Mouse (Mus musculus) stomach, embryonic 16.5 days (tissue): ENCODE results near the gene 4931428F04Rik. TPM values are rescaled to one million over a fixed set of nuclear protein-coding genes. Genes with fewer than 3 reads are reported as not detected.
A peak's percentile ranks its signal among the peaks of the same experiment; 100 is the strongest.

Experiments
- ATAC-seq: fragments of 200-750 bp; cut with Nextera tagmentation; 2 replicates; pipeline ENCODE4 v1.8.0; 2017; ENCODE audit warnings: moderate number of reproducible peaks, moderate TSS enrichment; ENCODE audit not compliant: insufficient read depth, low FRiP score
- H3K27ac ChIP-seq: fragments of 300-500 bp; sonication (generic); 2 replicates; pipeline ENCODE4 v1.5.1; 2014; ENCODE audit warnings: low read length
- H3K27me3 ChIP-seq: fragments of 300-500 bp; sonication (generic); 2 replicates; pipeline ENCODE4 v1.6.1; 2014; ENCODE audit warnings: low read length, control low read depth, mixed read lengths; ENCODE audit not compliant: control insufficient read depth, insufficient read depth
- H3K36me3 ChIP-seq: fragments of 300-500 bp; sonication (generic); 2 replicates; pipeline ENCODE4 v1.6.1; 2014; ENCODE audit warnings: low read length; ENCODE audit not compliant: control insufficient read depth, insufficient read depth
- H3K4me1 ChIP-seq: fragments of 300-500 bp; sonication (generic); 2 replicates; pipeline ENCODE4 v1.6.1; 2014; ENCODE audit warnings: low read length, control low read depth, mixed read lengths; ENCODE audit not compliant: control insufficient read depth, insufficient read depth
- H3K4me2 ChIP-seq: fragments of 300-500 bp; sonication (generic); 2 replicates; pipeline ENCODE4 v1.6.1; 2014; ENCODE audit warnings: low read depth, low read length, mixed read lengths
- H3K4me3 ChIP-seq: fragments of 300-500 bp; sonication (generic); replicated peaks from 2 replicates; pipeline ENCODE4 v1.5.1; 2014; ENCODE audit warnings: mild to moderate bottlenecking, low read length
- H3K9ac ChIP-seq: fragments of 300-500 bp; sonication (generic); 2 replicates; pipeline ENCODE4 v1.6.1; 2014; ENCODE audit warnings: low read length
- H3K9me3 ChIP-seq: fragments of 300-500 bp; sonication (generic); replicated peaks from 2 replicates; pipeline ENCODE4 v1.6.1; 2016; ENCODE audit warnings: low read length, control low read depth; ENCODE audit not compliant: control insufficient read depth
- WGBS: fragments of 180-500 bp; shearing (Covaris S2); extraction: QIAGEN DNeasy Blood & Tissue Kit; methylation state at CpG from one replicate; pipeline ENCODE4 v1.1.7; 2014; 5-methylcytosine and 5-hydroxymethylcytosine counted together
- polyA plus RNA-seq: library from polyadenylated mRNA; unstranded; fragments of >200 nt; fragmentation: Nextera tagmentation; extraction: Ambion mirVana; gene quantifications from 2 replicates; pipeline ENCODE4 v1.2.1, GENCODE M21; 2015

Gene 4931428F04Rik
- polyA plus RNA-seq, 1 experiment from 2014 or later = 8.0 TPM

DNA sequence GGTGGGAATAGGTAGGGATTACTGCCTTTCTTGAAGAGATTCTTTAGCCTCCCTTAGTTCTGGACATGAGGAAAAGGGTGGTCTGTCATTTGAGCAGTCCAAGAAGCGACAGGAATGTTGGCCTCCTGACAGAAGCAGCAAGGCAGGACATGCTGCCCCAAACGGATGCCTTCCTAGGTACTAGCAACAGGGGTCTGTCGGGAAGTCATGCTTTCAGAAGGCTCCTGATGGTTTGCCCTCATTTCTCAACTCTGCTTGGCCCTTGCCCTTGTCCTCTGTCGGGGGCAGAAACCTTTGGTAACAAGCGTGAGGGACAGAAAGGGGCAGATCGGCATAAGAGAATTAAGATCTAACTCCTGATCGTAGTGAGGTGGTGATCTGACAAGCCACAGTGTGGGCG, 20.5 kb upstream of the 4931428F04Rik start:
- H3K4me1 ChIP-seq = peaks cover 13% of the 10 kb centered on the region
- H3K9ac ChIP-seq = no peak overlapping the region
- no peak for ATAC-seq
- 78% methylated on average over 8 of the region's 8 CpGs for WGBS
- no peak overlapping the region for H3K27ac ChIP-seq
- H3K9me3 ChIP-seq = no peaks in the 10 kb centered on the region
- no peaks in the 10 kb centered on the region for H3K27me3 ChIP-seq
- no peak overlapping the region for H3K4me3 ChIP-seq
- no peak overlapping the region for H3K4me2 ChIP-seq
- H3K36me3 ChIP-seq = peaks cover 9% of the 10 kb centered on the region; the same call in 1 of the 2 replicates

DNA sequence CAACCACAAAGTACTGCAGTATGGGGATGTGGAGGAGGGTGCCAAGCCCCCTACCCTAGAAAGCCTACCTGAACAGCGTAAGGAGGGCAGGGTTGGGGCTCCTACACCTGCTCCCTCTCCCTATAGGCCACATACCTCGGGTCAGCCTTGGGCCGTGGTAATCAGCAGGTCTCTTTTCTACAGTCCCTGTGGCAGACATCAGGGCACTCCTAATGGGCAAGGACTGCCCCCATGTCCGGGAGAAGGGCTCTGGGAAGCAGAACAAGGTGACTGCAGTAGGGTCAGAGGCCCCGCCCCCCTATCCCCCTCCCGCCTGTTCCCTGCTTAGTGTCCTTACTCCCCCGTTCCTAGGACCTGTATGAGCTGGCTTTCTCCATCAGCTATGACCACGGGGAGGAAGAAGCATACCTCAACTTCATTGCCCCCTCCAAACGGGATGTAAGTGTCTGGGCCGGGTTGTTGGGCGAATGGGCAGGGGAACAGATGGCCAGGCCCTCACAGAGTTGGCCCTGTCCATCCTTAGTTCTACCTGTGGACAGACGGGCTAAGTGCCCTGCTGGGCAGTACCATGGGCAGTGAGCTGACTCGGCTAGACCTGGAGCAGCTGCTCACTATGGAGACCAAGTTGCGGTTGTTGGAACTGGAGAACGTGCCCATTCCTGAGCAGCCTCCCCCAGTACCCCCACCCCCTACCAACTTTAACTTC, 19.6 kb upstream of the 4931428F04Rik start:
- ATAC-seq = no peak
- peaks cover 21% of the 10 kb centered on the region for H3K4me1 ChIP-seq
- peaks cover 9% of the 10 kb centered on the region; the same call in 1 of the 2 replicates for H3K36me3 ChIP-seq
- H3K4me3 ChIP-seq = no peak overlapping the region
- H3K27me3 ChIP-seq = no peaks in the 10 kb centered on the region
- WGBS = 80% methylated on average over 15 of the region's 15 CpGs
- H3K4me2 ChIP-seq = no peak overlapping the region
- no peak overlapping the region for H3K9ac ChIP-seq
- no peaks in the 10 kb centered on the region for H3K9me3 ChIP-seq
- no peak overlapping the region for H3K27ac ChIP-seq

DNA sequence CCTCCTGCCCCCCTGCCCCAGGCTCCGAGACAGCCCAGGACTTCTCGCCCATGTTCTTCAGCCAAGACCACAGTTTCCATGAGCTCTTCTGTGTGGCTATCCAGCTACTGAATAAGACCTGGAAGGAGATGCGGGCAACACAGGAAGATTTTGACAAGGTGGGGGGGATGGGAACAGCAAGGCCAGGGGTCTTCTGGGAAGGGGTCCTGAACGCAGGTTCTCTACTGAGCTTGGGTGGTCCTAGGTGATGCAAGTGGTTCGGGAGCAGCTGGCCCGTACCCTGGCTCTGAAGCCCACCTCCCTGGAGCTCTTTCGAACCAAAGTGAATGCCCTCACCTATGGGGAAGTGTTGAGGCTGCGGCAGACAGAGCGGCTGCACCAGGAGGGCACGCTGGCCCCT, 18.8 kb upstream of the 4931428F04Rik start:
- Histone ChIP-seq H3K4me3 (no peak overlapping the region), H3K9ac (no peak overlapping the region), H3K9me3 (no peaks in the 10 kb centered on the region), H3K27ac (no peak overlapping the region), H3K4me1 (peaks cover 24% of the 10 kb centered on the region), H3K4me2 (no peak overlapping the region), H3K36me3 (peaks cover 9% of the 10 kb centered on the region; the same call in 1 of the 2 replicates), H3K27me3 (no peaks in the 10 kb centered on the region)
- ATAC-seq = no peak
- WGBS = 91% methylated on average over 10 of the region's 10 CpGs

DNA sequence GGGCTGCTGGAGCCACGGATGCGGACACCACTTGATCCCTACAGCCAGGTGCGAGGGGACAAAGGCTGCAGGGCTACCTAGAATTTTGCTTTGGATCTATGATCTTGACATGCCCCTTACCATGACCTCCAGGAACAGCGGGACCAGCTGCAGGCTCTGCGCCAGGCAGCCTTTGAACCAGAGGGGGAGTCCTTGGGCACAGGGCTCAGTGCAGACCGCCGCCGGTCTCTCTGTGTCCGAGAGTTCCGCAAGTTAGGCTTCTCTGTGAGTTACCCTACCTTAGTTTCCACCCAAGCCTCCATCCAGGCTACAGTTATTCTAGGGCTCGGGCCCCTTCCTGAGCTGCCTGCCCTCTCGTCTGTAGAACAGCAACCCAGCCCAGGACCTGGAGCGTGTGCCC, 18.0 kb upstream of the 4931428F04Rik start:
- no peaks in the 10 kb centered on the region for H3K9me3 ChIP-seq
- no peak overlapping the region for H3K4me3 ChIP-seq
- peaks cover 14% of the 10 kb centered on the region; the same call in 1 of the 2 replicates for H3K36me3 ChIP-seq
- no peaks in the 10 kb centered on the region for H3K27me3 ChIP-seq
- no peak for ATAC-seq
- H3K4me1 ChIP-seq = peaks cover 24% of the 10 kb centered on the region
- H3K27ac ChIP-seq = no peak overlapping the region
- no peak overlapping the region for H3K9ac ChIP-seq
- 95% methylated on average over 13 of the region's 13 CpGs for WGBS
- H3K4me2 ChIP-seq = no peak overlapping the region

DNA sequence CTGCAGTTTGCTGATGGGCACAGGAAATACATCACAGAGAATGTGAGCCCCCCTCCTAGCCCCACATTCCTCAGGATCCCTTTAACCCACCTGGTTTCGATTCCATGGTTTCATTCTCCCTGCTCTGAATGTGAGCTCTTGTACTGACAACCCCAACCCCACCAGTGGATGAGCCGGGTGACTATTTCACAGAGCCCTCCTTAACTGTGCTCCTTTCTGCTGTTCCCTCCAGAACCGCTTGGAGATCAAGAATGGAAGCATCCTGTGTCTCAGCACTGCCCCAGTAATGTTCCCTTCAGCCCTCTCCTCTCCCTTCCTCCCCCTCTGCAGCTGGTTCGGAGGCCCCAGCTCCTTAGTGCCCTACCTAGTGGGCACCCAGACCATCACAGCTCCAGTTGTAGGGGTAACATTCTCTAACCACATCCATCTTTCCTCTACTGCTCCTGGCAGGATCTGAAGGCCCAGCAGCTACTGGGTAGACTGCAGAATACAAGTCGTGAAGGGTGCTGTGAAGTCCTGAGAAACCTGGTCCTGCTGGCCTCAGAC, 16.6 kb upstream of the 4931428F04Rik start:
- Histone ChIP-seq H3K27ac (peak overlapping the region; percentile 95), H3K4me2 (peak overlapping the region; percentile 77), H3K9me3 (no peaks in the 10 kb centered on the region), H3K36me3 (peaks cover 21% of the 10 kb centered on the region), H3K4me3 (peak overlapping the region; percentile 54), H3K9ac (peak overlapping the region; percentile 77), H3K4me1 (peaks cover 24% of the 10 kb centered on the region), H3K27me3 (no peaks in the 10 kb centered on the region)
- 35% methylated on average over 5 of the region's 5 CpGs for WGBS
- ATAC-seq = no peak

DNA sequence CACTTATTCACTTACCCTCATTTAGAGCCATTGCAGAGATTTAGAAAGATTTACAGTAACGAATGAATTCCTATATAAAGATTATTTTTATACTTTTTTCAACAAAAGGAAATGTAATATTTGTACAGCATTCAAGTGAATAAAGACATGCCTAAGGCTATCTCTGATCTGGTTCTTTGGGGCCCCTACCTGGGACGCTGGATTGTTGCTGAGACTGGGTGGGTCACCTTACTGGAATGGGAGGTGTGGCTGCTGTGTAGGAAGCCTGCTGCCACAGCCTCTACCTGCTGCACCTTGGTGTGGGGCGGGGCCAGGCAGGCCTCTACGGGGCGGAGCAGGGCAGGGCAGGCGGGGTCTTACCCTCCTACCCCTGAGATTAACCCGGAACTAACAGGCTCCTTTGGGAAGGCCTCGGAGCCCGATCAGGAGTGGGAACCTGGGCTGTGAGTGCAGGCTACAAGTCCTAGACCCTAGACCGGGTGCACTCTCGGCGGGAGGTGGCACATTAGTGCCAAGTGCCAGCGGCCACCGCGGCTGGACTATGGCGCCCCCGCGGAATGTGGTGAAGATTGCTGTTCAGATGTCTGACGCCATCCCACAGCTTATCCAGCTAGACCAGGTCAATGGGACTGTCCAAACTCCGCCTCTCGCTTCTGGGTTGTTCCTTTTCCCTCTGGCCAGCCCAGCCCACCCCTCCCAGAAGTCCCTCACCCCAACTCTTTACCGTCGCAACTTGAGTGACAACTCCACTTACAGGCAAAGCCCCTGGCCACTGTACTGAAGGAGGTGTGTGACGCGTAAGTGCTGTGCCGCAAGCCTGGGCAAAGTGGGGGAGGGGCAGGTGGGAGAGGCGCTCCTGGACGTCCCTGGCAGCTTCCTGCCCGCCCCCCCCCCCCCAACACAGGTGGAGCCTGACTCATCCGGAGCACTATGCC, 15.8 kb upstream of the 4931428F04Rik start, which contains the start of gene Elmo3:
TSS of gene Elmo3 (plus strand) at position 391 of the 935 bp plus-strand sequence.
- Histone ChIP-seq H3K4me1 (peaks cover 24% of the 10 kb centered on the region), H3K36me3 (peaks cover 26% of the 10 kb centered on the region), H3K27ac (peak within 1 kb of the TSS; percentile 95), H3K4me3 (peak within 1 kb of the TSS; percentile 54), H3K9me3 (no peaks in the 10 kb centered on the region), H3K27me3 (no peaks in the 10 kb centered on the region), H3K4me2 (peak within 1 kb of the TSS; percentile 77), H3K9ac (peak within 1 kb of the TSS; percentile 77)
- ATAC-seq = peak; percentile 94
- 4% methylated on average over 30 of the region's 30 CpGs for WGBS

DNA sequence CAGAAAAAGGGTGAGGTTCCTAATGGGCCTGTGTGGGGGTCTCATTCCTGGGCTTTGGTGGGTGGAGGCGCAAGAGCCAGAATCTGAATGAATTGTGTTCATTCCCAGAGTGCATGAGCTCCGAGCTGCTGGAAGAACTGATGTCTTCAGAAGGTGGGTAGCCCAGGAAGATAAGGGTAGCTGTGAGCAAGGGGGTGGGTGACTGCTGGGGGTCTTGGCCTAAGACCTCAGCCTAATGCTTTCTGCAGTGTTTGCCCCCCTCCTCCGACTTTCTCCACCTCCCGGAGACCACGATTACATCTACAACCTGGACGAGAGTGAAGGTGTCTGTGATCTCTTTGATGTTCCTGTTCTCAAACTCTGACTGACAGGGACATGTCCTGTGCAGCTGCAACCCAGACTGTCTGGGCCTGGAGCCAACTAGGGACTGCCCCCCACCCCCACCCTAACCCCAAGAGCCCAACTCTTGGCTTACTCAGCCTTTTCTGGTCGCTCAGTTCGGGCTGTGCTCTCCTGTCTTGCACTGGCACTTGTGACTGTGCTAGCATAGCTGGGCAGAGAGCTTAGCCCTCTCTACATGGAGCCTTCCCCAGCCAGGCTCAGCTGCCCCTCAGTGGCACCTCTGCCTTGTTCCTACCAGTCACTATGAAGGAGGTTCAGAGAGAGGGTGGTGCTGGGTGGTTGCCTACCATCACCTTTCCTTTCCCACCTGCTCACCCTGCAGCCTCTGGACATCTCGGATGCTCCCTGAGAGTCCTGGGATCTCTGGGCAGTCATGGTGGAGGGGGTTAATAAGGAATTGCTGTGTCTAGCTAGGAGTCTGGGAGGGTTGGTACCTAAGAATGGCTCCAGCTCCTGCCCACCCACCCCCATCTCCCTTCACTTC, 14.9 kb upstream of the 4931428F04Rik start:
- Histone ChIP-seq H3K36me3 (peaks cover 26% of the 10 kb centered on the region), H3K4me2 (peak overlapping the region; percentile 31; the same call in 1 of the 2 replicates), H3K4me1 (peaks cover 24% of the 10 kb centered on the region), H3K27me3 (no peaks in the 10 kb centered on the region), H3K9me3 (no peaks in the 10 kb centered on the region), H3K9ac (peak overlapping the region; percentile 32; the same call in 1 of the 2 replicates), H3K27ac (peak overlapping the region; percentile 95), H3K4me3 (no peak overlapping the region)
- ATAC-seq = no peak
- 61% methylated on average over 9 of the region's 9 CpGs for WGBS

DNA sequence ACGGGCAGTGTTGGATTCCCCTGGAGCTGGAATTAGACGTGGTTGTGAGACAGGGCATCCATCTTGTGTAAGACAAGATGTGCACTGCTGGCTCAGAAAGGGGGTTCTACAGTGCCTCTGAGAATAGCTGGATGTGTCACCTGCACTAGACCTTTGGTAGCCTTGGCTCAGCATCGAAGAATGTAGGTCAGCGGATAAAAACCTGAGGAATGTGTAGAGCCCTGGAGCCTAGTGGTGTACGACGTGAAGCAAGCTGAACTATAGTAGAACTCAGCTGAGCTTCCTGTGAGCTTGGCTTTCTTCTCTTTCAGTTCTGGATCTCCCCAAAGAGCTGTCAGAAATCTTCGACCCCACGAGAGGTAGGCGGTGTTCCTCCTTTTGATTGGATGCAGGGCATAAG, 14.2 kb upstream of the 4931428F04Rik start:
- ATAC-seq = no peak
- Histone ChIP-seq H3K36me3 (peaks cover 26% of the 10 kb centered on the region), H3K9ac (no peak overlapping the region), H3K9me3 (no peaks in the 10 kb centered on the region), H3K27ac (no peak overlapping the region), H3K4me2 (no peak overlapping the region), H3K4me1 (peaks cover 27% of the 10 kb centered on the region), H3K27me3 (no peaks in the 10 kb centered on the region), H3K4me3 (no peak overlapping the region)
- WGBS = 76% methylated on average over 9 of the region's 9 CpGs
